Mouse (Mus musculus) stomach, embryonic 16.5 days (tissue): Measurements from ENCODE around the gene Brwd1. TPM values are rescaled to one million over a fixed set of nuclear protein-coding genes. Genes with fewer than 3 reads are reported as not detected.
A peak's percentile ranks its signal among the peaks of the same experiment; 100 is the strongest.

Source experiments
- ATAC-seq: fragments of 200-750 bp; cut with Nextera tagmentation; 2 replicates; pipeline ENCODE4 v1.8.0; 2017; ENCODE audit warnings: moderate number of reproducible peaks, moderate TSS enrichment; ENCODE audit not compliant: insufficient read depth, low FRiP score
- H3K27ac ChIP-seq: fragments of 300-500 bp; sonication (generic); 2 replicates; pipeline ENCODE4 v1.5.1; 2014; ENCODE audit warnings: low read length
- H3K27me3 ChIP-seq: fragments of 300-500 bp; sonication (generic); 2 replicates; pipeline ENCODE4 v1.6.1; 2014; ENCODE audit warnings: low read length, control low read depth, mixed read lengths; ENCODE audit not compliant: control insufficient read depth, insufficient read depth
- H3K36me3 ChIP-seq: fragments of 300-500 bp; sonication (generic); 2 replicates; pipeline ENCODE4 v1.6.1; 2014; ENCODE audit warnings: low read length; ENCODE audit not compliant: control insufficient read depth, insufficient read depth
- H3K4me1 ChIP-seq: fragments of 300-500 bp; sonication (generic); 2 replicates; pipeline ENCODE4 v1.6.1; 2014; ENCODE audit warnings: low read length, control low read depth, mixed read lengths; ENCODE audit not compliant: control insufficient read depth, insufficient read depth
- H3K4me2 ChIP-seq: fragments of 300-500 bp; sonication (generic); 2 replicates; pipeline ENCODE4 v1.6.1; 2014; ENCODE audit warnings: low read depth, low read length, mixed read lengths
- H3K4me3 ChIP-seq: fragments of 300-500 bp; sonication (generic); replicated peaks from 2 replicates; pipeline ENCODE4 v1.5.1; 2014; ENCODE audit warnings: mild to moderate bottlenecking, low read length
- H3K9ac ChIP-seq: fragments of 300-500 bp; sonication (generic); 2 replicates; pipeline ENCODE4 v1.6.1; 2014; ENCODE audit warnings: low read length
- H3K9me3 ChIP-seq: fragments of 300-500 bp; sonication (generic); replicated peaks from 2 replicates; pipeline ENCODE4 v1.6.1; 2016; ENCODE audit warnings: low read length, control low read depth; ENCODE audit not compliant: control insufficient read depth
- WGBS: fragments of 180-500 bp; shearing (Covaris S2); extraction: QIAGEN DNeasy Blood & Tissue Kit; methylation state at CpG from one replicate; pipeline ENCODE4 v1.1.7; 2014; 5-methylcytosine and 5-hydroxymethylcytosine counted together
- polyA plus RNA-seq: library from polyadenylated mRNA; unstranded; fragments of >200 nt; fragmentation: Nextera tagmentation; extraction: Ambion mirVana; gene quantifications from 2 replicates; pipeline ENCODE4 v1.2.1, GENCODE M21; 2015

The Brwd1 gene
- polyA plus RNA-seq = 68.6 and 70.0 TPM in 2 replicates

- Histone ChIP-seq H3K9me3 (no peaks in the 10 kb centered on the region), H3K36me3 (peaks cover 4% of the 10 kb centered on the region; the same call in 1 of the 2 replicates), H3K27me3 (no peaks in the 10 kb centered on the region), H3K4me1 (peaks cover 11% of the 10 kb centered on the region), H3K9ac (peak within 1 kb of the TSS; percentile 98), H3K4me3 (peak within 1 kb of the TSS; percentile 84), H3K27ac (peak within 1 kb of the TSS; percentile 97), H3K4me2 (peak within 1 kb of the TSS; percentile 77)
- WGBS = under 1% methylated on average over 89 of the region's 107 CpGs
- ATAC-seq = peak; percentile 86
Measured at GRCm38 (mm10) chr16:96082301-96083178, at the start of gene Brwd1. Gene Brwd1 (minus strand): TSS chr16:96082526.

GRCm38 (mm10) chr16:96128466-96128865 lies 46.1 kb upstream of the Brwd1 start:
- Histone ChIP-seq H3K27me3 (no peaks in the 10 kb centered on the region), H3K9me3 (no peaks in the 10 kb centered on the region), H3K27ac (peak overlapping the region; percentile 97), H3K36me3 (peaks cover 14% of the 10 kb centered on the region), H3K4me2 (peak overlapping the region; percentile 88), H3K9ac (peak overlapping the region; percentile 92), H3K4me3 (peak overlapping the region; percentile 77), H3K4me1 (peaks cover 14% of the 10 kb centered on the region)
- 6% methylated on average over 9 of the region's 9 CpGs for WGBS
- no peak for ATAC-seq

DNA sequence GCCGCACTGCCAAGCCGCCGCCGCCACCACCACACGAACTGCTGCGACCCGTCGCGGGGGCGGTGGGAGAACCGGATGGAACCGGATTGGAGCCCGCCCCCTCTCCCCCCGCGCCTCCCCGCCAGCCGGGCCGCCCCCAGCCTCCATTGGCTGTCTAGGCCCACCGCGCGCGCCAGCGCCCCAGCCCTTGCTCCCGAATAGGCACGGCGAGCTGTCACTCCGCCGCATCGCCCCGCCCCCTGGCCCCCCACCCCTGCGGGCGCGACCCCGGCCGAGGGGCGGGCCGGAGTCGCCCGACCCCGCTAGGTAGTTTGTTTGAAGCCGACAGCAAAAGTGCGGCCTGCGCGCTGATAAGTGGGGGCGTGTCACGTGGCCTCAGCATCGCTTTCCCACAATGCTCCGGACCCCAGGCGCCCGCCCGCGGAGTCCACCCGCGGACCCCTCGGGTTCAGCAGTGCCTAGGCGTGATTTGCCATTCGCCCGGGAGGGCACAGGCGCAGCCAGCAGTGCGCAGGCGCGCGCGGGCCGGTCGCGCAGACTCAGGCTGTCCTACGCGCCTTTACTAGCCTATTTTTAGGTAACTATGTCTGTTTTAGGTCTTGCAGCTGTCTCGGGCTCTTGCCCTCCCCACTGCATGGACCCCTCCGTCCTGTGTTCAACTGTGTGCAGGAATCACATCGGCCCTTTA lies 45.5 kb upstream of the Brwd1 start, which contains the start of gene Hmgn1:
Gene Hmgn1 (minus strand): TSS at position 73 of the 688 bp plus-strand sequence.
- Histone ChIP-seq H3K9me3 (no peaks in the 10 kb centered on the region), H3K9ac (peak within 1 kb of the TSS; percentile 92), H3K36me3 (peaks cover 19% of the 10 kb centered on the region), H3K27me3 (no peaks in the 10 kb centered on the region), H3K4me3 (peak within 1 kb of the TSS; percentile 77), H3K4me1 (peaks cover 14% of the 10 kb centered on the region), H3K27ac (peak within 1 kb of the TSS; percentile 97), H3K4me2 (peak within 1 kb of the TSS; percentile 88)
- WGBS = under 1% methylated on average over 69 of the region's 72 CpGs
- peak; percentile 98 for ATAC-seq

DNA sequence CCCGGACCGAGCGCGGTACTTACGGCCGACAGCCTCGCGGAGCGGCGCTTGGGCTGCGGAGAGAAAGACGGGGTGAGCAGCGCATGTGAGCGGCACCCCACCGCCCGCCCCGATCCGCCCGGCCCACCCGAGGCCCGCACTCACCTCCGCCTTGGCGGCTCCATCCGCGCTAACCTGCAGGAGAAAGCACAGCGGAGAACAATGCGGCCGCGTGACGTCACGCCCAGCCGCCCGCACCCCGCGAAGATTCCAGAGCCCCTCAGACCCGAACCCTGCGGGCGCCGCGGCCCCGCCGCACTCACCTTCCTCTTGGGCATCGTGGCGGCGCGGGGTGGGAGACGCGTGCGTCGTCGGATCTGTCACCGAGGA lies 44.9 kb upstream of the Brwd1 start:
- peak overlapping the region; percentile 88 for H3K4me2 ChIP-seq
- peak overlapping the region; percentile 97 for H3K27ac ChIP-seq
- peaks cover 19% of the 10 kb centered on the region for H3K36me3 ChIP-seq
- H3K27me3 ChIP-seq = no peaks in the 10 kb centered on the region
- peak; percentile 55 for ATAC-seq
- peak overlapping the region; percentile 92 for H3K9ac ChIP-seq
- no peaks in the 10 kb centered on the region for H3K9me3 ChIP-seq
- H3K4me1 ChIP-seq = peaks cover 14% of the 10 kb centered on the region
- H3K4me3 ChIP-seq = peak overlapping the region; percentile 77
- under 1% methylated on average over 52 of the region's 52 CpGs for WGBS

- peak overlapping the region; percentile 97 for H3K27ac ChIP-seq
- H3K9ac ChIP-seq = peak overlapping the region; percentile 92
- H3K4me1 ChIP-seq = peaks cover 14% of the 10 kb centered on the region
- H3K27me3 ChIP-seq = no peaks in the 10 kb centered on the region
- H3K4me2 ChIP-seq = peak overlapping the region; percentile 88
- no peaks in the 10 kb centered on the region for H3K9me3 ChIP-seq
- peaks cover 19% of the 10 kb centered on the region for H3K36me3 ChIP-seq
- peak overlapping the region; percentile 77 for H3K4me3 ChIP-seq
- 1% methylated on average over 19 of the region's 19 CpGs for WGBS
- ATAC-seq = no peak
Measured at GRCm38 (mm10) chr16:96126684-96127171, 44.4 kb upstream of the Brwd1 start.

DNA sequence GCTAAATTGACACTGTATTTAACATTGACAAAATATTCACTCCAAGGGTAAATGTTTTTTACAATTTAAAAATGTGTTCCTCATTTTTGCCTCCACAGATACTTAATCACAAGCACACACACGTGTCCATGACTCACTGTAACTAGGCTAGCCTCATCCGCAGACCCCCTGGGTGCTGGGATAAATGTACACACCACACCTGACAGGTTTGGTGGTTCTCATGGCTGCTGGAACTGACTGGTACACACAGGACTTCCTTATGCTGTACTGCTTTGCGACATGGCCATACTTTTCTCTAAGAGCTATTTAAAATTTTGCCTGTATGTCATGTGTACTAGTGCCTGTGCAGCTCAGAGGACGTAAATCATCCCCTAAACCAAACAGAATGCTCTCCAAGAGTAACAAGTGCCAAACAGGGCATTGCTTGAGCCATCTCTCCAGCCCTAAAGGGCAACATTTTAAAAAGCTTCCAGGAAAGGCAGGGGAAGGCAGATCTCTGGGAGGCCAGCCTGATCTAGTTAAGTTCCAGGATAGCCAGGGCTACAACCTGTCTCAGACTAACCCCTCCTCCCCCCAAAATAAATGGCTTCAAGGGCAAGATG lies 37.8 kb upstream of the Brwd1 start:
- H3K27ac ChIP-seq = no peak overlapping the region
- no peaks in the 10 kb centered on the region for H3K4me1 ChIP-seq
- no peaks in the 10 kb centered on the region for H3K27me3 ChIP-seq
- no peaks in the 10 kb centered on the region for H3K9me3 ChIP-seq
- H3K4me2 ChIP-seq = no peak overlapping the region
- no peak overlapping the region for H3K9ac ChIP-seq
- WGBS = 54% methylated on average over 4 of the region's 4 CpGs
- H3K4me3 ChIP-seq = no peak overlapping the region
- H3K36me3 ChIP-seq = peaks cover 19% of the 10 kb centered on the region
- no peak for ATAC-seq

- H3K9me3 ChIP-seq = no peaks in the 10 kb centered on the region
- no peak overlapping the region for H3K27ac ChIP-seq
- H3K4me2 ChIP-seq = no peak overlapping the region
- no peaks in the 10 kb centered on the region for H3K27me3 ChIP-seq
- no peak overlapping the region for H3K4me3 ChIP-seq
- H3K9ac ChIP-seq = no peak overlapping the region
- no peaks in the 10 kb centered on the region for H3K4me1 ChIP-seq
- ATAC-seq = no peak
- H3K36me3 ChIP-seq = no peaks in the 10 kb centered on the region
- WGBS = 60% methylated on average over 4 of the region's 4 CpGs
Measured at GRCm38 (mm10) chr16:96114729-96115128, 32.4 kb upstream of the Brwd1 start.

DNA sequence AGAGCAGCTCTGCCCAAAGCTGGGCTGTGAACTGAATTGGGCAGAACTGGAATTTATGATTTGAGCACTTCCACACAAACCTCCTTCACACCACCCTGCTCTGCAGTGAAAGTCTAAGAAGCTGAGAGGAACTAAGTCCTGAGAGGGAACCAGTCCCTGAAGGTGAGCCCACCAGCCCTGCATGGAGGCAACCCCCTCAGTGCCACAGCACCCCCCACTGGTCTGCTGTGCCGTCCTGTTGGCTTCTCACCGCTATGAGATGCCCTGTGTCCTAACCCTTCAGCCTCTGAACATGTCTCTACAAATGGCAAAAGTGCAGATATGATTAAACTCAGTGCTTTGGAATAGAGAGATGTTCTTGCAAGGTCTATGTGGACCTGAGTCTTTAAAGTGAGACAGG lies 30.4 kb upstream of the Brwd1 start:
- ATAC-seq = no peak
- Histone ChIP-seq H3K9me3 (no peaks in the 10 kb centered on the region), H3K9ac (no peak overlapping the region), H3K27me3 (no peaks in the 10 kb centered on the region), H3K27ac (no peak overlapping the region), H3K4me2 (no peak overlapping the region), H3K36me3 (no peaks in the 10 kb centered on the region), H3K4me1 (no peaks in the 10 kb centered on the region), H3K4me3 (no peak overlapping the region)
- WGBS = 61% methylated on average over 2 of the region's 2 CpGs
